Mouse (Mus musculus) lung, postnatal 36 days (tissue): ENCODE data around the gene Rcor3.

Experiments used
- DNase-seq: peaks from one replicate; pipeline ENCODE4 v3.0.0; 2022; ENCODE audit warnings: mixed read lengths

Rcor3 gene

GRCm38 (mm10) chr1:192137926-192138910, at the start of gene Rcor3:
Gene Rcor3 (minus strand): TSS chr1:192138062.
- DNase-seq = peak; percentile 83

- DNase-seq = no peak
Measured at GRCm38 (mm10) chr1:192181696-192182257, 43.9 kb upstream of the Rcor3 start.

GRCm38 (mm10) chr1:192179877-192180276, 42.0 kb upstream of the Rcor3 start:
- peak; percentile 33 for DNase-seq

- no peak for DNase-seq
Measured at GRCm38 (mm10) chr1:192171477-192171876, 33.6 kb upstream of the Rcor3 start.

GRCm38 (mm10) chr1:192151179-192151578, 13.3 kb upstream of the Rcor3 start:
- DNase-seq = no peak

GRCm38 (mm10) chr1:192140313-192140712, 2.5 kb upstream of the Rcor3 start:
- DNase-seq = no peak

GRCm38 (mm10) chr1:192137291-192137925, 454 bp downstream of the Rcor3 start:
- DNase-seq = peak; percentile 21

- peak; percentile 81 for DNase-seq
Measured at GRCm38 (mm10) chr1:192136561-192137290, 1.1 kb downstream of the Rcor3 start.

- DNase-seq = no peak
Measured at GRCm38 (mm10) chr1:192130202-192130601, 7.7 kb downstream of the Rcor3 start.

- no peak for DNase-seq
Measured at GRCm38 (mm10) chr1:192128343-192128742, 9.5 kb downstream of the Rcor3 start.

GRCm38 (mm10) chr1:192125761-192126160, 12.1 kb downstream of the Rcor3 start:
- DNase-seq = no peak

- DNase-seq = no peak
Measured at GRCm38 (mm10) chr1:192116262-192116661, 21.6 kb downstream of the Rcor3 start.

GRCm38 (mm10) chr1:192115378-192115777, 22.5 kb downstream of the Rcor3 start:
- no peak for DNase-seq

GRCm38 (mm10) chr1:192109169-192109568, 28.7 kb downstream of the Rcor3 start:
- no peak for DNase-seq

- DNase-seq = peak; percentile 56
Measured at GRCm38 (mm10) chr1:192107352-192107751, 30.5 kb downstream of the Rcor3 start.

GRCm38 (mm10) chr1:192105902-192106389, 31.9 kb downstream of the Rcor3 start:
- no peak for DNase-seq

GRCm38 (mm10) chr1:192104021-192104420, 33.8 kb downstream of the Rcor3 start:
- DNase-seq = no peak

GRCm38 (mm10) chr1:192103176-192103575, 34.7 kb downstream of the Rcor3 start:
- DNase-seq = no peak

- no peak for DNase-seq
Measured at GRCm38 (mm10) chr1:192101359-192101758, 36.5 kb downstream of the Rcor3 start.

GRCm38 (mm10) chr1:192100742-192101141, 37.1 kb downstream of the Rcor3 start:
- no peak for DNase-seq

- DNase-seq = no peak
Measured at GRCm38 (mm10) chr1:192095626-192096025, 42.2 kb downstream of the Rcor3 start.

- DNase-seq = peak; percentile 93
Measured at GRCm38 (mm10) chr1:192094451-192095170, 43.3 kb downstream of the Rcor3 start.
